Mouse (Mus musculus): ENCODE measurements around the gene Foxk1. TPM values are rescaled to one million over a fixed set of nuclear protein-coding genes. Genes with fewer than 3 reads are reported as not detected.

Foxk1 gene
- 10 to 100 TPM; 40.6 to 43.4 TPM for total RNA-seq (2021)
- long read RNA-seq, experiment 1, full-length matches to known transcripts: 2 of 13 reads
- long read RNA-seq, experiment 1, partial matches to known transcripts: 1 of 13 reads
- long read RNA-seq, experiment 1, other reads (novel, unspliced or antisense): 10 of 13 reads
- long read RNA-seq, experiment 2, full-length matches to known transcripts: 3 of 11 reads
- long read RNA-seq, experiment 2, partial matches to known transcripts: 1 of 11 reads
- long read RNA-seq, experiment 2, other reads (novel, unspliced or antisense): 7 of 11 reads

DNA sequence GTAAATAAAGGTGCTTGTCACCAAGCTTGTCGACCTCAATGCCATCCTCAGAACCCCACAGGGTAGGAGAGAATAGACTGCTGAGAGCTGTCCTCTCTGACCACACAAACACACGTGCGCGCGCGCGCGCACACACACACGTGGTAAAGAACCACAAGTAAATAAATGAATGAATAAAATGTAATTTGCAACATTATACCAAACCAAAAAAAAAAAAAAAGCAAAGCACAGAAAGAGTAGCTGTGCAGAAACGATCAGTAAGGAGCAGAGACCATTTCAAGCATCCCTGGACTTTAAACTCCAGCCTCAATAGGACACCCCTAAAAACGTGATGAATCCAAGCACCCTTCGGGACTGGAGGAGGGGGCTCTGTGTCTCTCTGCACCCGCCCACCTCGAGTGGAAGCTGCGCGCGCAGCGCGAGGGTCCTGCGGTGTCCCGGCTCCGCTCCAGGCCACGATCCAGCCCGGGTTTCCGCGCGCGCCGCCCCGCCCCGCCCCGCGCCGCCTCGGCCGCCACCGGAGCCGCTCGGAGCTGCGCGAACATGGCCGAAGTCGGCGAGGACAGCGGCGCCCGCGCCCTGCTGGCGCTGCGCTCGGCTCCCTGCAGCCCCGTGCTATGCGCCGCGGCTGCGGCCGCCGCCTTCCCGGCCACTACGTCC lies at the start of gene Foxk1:
TSS of gene Foxk1 (plus strand) at position 517 of the 660 bp plus-strand sequence.
- peak; percentile 94 to 98 for DNase-seq (ENCODE audit: low spot score in 2 of 2)
- intact Hi-C loops (cut with DNase I): loop anchor here (1.0 kb wide), 1 partner anchor 34 kb away; no protein-coding TSS in a partner anchor

DNA sequence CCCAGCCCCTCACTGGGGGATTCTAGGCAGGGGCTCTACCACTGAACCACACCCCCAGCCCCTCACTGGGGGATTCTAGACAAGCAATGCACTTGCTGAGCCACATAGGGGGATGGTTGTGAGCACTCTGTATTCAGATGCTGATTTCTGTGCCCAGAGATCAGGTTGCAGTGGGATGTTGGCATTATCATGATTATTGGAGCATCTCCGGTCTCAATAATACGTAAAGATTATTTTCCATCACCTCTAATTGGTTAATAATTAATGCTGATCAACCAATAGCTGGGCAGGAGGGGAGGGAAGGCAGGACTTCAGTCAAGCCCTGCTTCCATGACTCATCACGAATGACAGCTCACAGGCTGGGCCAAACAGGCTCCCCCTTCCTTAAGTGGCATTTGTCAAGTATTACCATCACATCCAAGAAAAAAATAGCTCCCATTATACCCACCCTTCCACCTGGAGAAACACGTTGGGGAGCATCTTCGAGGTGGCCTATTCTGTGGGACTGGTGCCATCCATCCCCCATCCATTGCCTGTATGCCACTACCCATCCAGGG lies 48.9 kb upstream of the Foxk1 start:
- intact Hi-C loops (cut with DNase I): no loop called here
- no peak for DNase-seq (ENCODE audit: low spot score in 2 of 2)

DNA sequence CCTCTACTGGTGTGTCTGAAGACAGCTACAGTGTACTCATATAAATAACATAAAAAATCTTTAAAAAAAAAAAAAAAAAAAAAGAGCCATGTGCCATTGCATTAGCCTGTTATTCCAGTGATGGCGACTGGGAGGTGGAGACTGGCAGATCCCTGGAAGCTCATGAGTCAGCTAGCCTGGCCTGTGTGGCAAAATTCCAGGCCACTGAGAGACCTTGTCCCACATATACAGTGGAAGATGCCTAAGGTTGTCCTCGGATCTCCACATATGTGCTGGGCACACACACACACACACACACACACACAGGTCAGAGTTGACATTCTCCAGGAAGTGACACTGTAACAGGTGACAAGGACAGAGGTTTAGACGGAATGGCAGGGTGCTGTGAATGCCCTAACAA lies 46.2 kb upstream of the Foxk1 start:
- DNase-seq (ENCODE audit: low spot score in 2 of 2): no peak
- intact Hi-C loops (cut with DNase I): no loop called here

DNA sequence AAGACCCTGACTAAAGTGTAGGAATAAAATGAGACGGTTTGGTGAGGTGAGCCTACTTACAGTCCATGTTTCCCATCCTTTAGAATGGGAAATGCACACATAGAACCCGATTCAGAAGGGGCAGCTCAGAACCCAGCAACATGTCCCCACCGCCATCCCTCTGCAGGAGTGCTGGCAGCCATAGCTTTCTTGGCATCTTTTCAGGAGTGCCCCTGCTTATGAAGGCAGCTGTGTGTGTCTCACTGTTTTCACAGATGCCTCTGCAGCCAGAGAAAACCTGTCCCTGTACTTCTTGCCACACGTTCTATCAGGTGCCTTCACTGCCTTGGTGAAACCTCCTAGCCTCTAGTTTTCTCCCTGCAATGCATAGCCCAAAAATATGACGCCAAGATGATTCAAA lies 40.1 kb upstream of the Foxk1 start:
- DNase-seq (ENCODE audit: low spot score in 2 of 2): no peak
- intact Hi-C loops (cut with DNase I): no loop called here

DNA sequence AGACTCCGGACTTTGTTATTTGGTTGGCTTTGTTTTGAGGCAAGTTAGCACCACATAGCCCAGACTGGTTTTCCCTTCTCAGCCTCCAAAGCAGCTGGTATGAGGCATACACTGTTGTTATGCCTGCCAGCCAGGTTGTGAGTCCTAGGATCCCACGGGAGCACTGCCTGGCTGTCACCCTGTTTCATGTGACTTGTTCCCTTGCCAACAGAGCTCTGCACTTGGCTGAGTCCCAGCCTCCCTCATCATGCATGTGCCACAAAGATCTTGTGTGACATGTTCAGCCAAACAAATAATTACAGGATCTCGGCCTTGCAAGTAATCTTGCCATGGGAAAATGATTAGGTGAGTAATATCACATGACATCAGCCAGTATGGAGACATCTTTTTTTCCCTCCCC lies 38.4 kb upstream of the Foxk1 start:
- peak in 1 of 2 experiments; percentile 53 for DNase-seq (ENCODE audit: low spot score in 2 of 2)
- intact Hi-C loops (cut with DNase I): no loop called here

DNA sequence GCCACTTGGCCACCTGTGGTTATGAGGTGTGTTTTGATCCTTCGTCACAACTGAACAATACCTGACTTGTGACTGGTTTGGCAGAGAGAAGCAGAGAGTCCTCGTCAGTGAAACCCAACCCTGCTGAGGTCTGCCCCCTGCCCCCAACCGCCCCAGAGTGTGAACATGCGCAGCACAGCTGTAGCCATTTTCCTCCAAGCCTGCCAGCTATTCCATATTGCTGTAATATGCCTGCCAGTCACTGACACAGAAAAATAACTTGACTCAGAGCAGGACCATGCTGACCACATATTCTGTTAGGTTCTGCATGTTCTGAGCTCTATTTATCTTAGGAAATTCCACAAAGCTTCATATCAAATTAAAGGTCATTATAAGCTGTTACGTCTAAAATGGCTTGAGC lies 37.2 kb upstream of the Foxk1 start:
- intact Hi-C loops (cut with DNase I): no loop called here
- DNase-seq (ENCODE audit: low spot score in 2 of 2): no peak

DNA sequence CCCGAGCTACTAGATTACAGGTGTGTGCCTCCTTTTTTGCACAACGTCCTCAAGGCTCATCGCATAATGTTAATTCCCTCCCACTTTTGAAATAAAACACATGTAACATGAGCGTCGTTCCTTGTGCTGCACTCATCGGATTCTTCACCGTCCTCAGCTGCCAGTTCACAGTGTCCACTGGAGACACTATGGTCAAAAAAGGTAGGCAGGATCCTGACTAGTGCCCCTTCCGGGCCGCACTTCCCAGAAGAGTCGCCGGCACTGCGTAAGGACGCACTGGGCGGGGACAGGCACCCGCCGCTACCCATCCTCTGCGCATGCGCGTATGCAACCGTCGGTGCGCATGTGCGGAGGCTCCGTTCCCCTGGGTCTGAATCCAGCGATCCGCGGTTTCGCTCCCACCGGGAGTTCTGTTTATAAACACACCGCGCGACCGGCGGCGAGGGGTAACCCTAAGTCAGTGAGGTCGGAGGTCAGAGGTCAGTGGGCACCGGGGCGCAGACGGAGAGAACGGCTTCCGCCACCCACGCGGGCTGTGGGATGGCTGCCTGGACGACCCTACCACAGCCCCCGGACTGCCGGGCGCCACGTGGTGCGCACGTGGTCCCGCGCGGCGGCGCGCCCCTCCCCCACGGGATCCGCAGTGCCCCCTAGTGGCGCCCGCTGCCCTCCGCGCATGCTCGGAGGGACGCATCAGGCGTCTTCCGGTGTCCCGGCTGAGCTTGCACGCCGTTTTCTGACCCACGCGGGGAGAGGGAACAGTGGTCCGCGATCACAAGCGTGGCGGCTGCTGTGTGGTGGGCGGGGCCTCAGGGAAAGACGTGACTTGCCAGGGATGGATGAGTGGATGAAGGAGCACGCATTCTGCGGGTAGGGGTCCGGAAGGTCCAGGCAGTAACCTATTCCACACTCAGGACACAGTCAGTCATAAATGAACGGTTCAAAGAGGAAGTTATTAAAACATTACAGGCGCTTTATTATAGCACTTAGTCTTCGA lies 33.9 kb upstream of the Foxk1 start:
- peak; percentile 98 to 100 for DNase-seq (ENCODE audit: low spot score in 2 of 2)
- intact Hi-C loops (cut with DNase I): loop anchor here (1.0 to 5.0 kb wide), 2 partner anchors 34 to 80 kb away; partner anchors contain the start of gene Foxk1

DNA sequence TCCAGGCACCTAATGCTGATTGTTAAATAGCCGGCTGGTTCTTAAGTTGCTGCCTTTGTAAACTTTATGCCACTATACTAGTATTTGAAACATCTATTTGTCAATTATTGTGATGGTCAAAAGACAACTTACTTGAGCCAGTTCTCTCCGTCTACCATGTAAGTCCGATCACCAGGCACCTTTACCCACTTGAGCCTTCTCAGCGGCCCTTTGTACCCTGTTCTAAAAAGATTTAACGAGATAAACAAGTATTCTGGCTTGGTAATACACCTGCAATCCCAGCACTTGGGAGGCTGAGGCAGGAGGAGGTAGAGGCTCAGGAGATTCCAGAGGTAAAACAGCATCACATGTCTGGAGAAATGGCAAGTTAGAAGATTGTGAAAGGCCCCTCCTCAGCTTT lies 33.2 kb upstream of the Foxk1 start:
- intact Hi-C loops (cut with DNase I): loop anchor here (5.0 kb wide), 1 partner anchor 79 kb away; no protein-coding TSS in a partner anchor

DNA sequence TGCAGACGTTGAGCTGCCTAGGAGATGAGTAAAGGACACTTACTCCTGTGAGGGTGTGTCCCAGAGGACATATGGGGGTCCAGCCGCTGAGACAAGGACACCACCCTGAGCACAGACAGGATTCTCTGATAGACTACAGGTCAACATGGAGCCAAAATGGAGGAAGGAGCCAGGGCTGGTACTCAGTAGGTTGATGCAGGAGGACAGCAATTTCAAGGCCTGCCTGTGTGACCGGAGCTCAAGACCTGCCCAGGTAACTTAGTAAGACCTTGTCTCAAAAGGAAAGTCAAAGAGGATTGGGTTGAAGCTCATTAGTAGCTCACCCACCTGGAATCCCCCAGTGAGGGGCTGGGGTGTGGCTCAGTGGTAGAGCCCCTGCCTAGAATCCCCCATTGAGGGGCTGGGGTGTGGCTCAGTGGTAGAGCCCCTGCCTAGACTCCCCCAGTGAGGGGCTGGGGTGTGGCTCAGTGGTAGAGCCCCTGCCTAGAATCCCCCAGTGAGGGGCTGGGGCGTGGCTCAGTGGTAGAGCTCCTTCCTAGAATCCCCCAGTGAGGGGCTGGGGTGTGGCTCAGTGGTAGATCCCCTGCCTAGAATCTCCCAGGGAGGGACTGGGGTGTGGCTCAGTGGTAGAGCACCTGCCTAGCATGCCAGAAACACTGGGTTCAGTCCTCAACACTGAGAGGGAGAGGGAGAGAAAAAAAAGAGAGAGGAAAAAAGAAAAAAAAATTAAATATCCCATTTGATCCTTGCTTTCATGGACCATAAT lies 30.7 kb upstream of the Foxk1 start:
- intact Hi-C loops (cut with DNase I): no loop called here

More for the DNA sequence above, 33.2 kb upstream of the Foxk1 start:
- no peak for DNase-seq (ENCODE audit: low spot score in 2 of 2)

DNA sequence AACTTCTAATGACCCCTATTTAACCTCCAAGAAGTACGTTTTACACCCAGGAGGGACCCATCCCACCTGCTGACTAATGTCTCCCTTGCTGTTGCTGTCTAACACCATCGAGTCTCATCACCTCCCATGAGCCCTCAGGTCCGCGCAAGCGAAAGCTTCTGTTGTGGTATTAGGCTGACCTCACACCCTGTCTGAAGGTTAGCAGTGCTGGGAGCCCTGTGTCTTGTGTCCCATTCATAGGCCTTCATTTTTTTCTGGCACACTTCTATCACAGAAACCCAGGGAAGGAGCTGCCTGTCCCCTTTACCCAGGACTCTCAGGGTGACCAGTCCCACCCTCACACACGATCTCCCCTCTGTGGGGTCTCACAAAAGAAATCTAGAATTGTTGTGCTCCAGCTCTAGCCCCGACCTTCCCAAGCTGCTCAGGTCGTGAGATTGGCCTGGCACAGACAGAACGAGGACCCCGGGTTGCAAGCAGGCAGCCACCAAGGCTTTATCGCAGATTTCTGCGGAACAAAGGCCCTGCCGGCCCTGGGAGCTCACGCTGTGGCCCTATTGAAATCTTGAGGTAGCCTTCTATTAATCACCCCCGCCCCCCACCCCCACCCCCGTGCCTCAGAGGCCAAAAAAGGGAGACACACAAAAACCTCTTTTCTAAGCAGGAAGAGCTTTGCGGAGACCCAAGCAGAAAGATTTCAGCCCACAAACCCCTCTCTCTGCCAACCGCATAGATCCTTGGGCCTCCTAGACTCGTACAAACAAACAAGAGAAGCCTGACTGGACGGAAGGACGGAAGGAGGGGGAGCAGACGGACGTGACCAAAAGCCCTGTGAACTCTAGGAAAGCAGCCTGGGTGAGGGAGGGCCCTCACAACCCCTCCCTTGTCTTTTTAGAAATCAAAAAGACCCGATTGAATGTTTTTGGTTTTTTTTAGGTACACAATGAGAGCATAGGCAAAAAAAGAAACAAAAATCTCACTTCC lies 29.8 kb upstream of the Foxk1 start:
- DNase-seq (ENCODE audit: low spot score in 2 of 2): no peak
- intact Hi-C loops (cut with DNase I): no loop called here

More for the DNA sequence above, 30.7 kb upstream of the Foxk1 start:
- DNase-seq (ENCODE audit: low spot score in 2 of 2): no peak

DNA sequence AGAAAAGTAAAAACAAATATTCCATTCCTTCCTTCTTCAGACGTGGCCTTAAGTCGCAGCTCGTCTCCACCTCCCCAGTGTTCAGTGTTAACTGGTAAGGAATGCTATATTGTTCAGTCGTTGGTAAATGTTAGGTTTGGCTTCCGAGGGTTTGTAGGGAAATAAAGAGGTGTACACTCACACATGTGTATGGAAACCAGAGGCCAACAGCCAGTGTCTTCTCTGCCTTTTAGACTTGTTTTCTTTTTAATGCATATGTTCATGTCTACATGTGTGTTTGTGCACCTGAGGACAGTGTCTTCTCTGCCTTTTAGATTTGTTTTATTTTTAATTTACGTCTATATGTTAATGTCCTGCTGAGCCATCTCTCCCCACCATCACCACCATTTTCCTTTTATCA lies 29.1 kb upstream of the Foxk1 start:
- intact Hi-C loops (cut with DNase I): no loop called here

DNA sequence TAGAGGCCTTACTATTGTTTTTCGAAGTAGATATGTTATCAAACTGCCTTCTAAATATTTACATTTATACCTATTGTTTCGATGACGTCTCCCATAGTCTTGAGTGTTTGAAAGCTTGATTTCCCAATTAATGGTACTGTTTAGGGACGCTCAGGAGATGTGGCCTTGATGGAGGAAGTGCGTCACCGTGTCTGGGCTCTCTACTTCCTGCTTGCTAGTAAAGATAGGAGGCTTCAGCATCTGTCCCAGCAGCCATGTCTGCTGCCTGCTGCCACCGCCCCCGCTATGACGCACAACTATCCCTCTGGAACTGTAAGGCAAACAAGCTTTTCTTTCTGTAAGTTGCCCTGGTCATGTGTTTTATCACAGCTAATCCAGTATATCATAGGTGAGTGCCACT lies 27.0 kb upstream of the Foxk1 start:
- intact Hi-C loops (cut with DNase I): no loop called here

More for the DNA sequence above, 29.1 kb upstream of the Foxk1 start:
- DNase-seq (ENCODE audit: low spot score in 2 of 2): no peak

DNA sequence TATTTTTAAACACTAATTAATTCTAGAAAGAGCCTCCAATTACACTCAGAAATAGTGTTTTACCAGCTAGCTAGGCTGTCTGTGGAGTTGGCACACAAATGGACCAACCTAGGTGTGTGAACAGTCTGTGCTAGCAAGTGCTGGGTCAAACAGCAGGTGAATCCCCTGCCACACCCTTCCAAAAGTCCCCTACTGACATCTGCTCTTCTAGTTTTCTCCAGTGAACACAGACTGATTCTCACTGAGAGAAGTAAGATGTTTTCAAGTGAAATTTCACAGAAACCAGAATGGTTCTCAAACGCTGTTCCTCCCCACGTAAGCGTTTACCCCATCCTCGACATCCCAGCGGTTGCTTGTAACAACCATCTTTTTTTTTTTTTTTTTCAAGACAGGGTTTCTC lies 25.7 kb upstream of the Foxk1 start:
- no peak for DNase-seq (ENCODE audit: low spot score in 2 of 2)
- intact Hi-C loops (cut with DNase I): no loop called here

More for the DNA sequence above, 27.0 kb upstream of the Foxk1 start:
- no peak for DNase-seq (ENCODE audit: low spot score in 2 of 2)

DNA sequence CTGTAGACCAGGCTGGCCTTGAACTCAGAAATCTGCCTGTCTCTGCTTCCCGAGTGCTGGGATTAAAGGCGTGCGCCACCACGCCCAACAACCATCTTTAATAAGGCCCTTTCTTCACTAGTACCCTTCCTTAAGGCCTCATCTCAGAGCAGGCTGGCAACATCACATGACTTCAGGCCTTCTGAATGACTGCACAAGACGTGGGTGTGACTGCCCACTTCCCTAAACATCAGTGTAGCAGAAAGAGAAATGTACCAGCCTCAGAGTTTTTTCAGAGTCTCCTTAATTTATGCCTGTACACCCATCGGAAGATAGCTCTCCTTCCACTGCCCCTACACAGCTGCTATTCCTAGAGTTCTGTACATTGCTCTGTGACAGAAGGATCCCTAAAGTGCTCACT lies 25.2 kb upstream of the Foxk1 start:
- DNase-seq (ENCODE audit: low spot score in 2 of 2): peak; percentile 29 to 47
- intact Hi-C loops (cut with DNase I): no loop called here

DNA sequence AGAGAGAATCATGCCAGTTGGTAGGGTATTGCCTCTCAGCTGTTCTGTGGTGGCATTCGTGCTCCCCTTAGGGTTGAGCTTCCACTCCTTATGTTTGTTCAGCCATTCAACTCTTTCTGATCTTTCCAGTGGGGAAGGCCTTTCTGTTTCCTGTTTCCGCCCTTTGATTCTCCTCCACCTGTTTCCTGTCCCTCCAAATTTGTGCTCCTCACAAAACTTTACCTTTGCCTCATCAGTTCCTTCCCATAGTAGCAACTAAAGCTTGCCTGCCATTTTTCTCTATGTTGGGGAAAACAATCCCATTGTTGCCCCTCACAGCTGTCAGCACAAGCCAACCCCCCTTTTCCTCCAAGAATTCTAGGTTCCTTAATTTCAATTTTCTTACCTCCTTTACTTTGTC lies 23.2 kb upstream of the Foxk1 start:
- DNase-seq (ENCODE audit: low spot score in 2 of 2): no peak
- intact Hi-C loops (cut with DNase I): no loop called here

DNA sequence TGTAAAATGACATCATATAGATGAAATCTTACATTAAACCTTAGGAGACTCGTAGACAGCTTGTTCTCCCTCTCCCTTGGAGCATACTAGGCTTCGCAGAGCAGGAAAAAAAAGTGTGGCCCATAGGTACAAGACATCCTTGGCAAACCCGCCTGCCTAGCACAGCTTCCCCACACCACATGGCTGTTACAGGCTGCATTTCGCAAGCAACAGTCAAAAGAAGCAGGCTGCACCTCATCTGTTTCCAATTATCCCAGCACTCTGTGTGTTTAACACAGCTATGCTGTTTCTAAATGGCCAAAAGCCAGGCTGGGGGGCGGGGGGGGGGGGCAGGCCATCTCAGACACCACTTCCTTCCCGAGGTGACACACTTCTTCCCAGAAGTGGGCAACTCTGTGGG lies 20.8 kb upstream of the Foxk1 start:
- intact Hi-C loops (cut with DNase I): no loop called here
- peak; percentile 27 to 78 for DNase-seq (ENCODE audit: low spot score in 2 of 2)

DNA sequence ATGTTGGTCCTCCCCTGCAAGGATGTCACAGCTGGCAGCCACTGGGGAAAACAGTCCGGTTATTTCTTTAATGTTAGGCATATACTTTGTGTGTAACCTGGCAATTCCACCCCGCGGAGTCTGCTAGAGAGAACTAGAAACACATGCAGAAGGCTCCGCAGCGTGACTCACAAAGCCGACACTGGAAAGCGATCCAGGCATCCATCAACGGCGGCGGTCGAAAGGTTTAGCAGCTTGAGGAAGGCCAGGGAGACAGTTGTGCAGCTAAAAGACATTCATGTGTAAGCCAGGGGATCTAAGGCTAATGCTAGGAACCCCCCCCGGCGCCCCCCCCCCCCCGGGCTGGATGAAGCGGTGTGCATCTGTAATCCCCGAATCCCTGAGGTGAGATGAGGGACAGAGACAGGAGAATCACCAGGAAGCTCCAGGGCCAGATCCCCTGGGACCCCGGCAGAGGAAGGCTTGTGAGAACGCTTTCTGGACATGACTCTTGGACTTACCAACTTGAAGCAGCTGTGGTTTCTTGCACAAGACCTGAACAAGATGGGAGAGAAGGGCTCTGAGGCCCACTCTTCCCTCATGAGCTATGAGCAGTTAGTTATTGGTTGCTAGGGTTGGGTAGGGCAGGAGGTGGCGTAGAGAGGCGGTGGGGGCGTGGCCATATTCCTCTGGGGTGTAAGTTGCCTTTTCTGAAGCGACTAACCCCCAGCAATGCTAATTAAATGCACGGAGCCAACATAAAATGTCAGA lies 16.2 kb upstream of the Foxk1 start:
- DNase-seq (ENCODE audit: low spot score in 2 of 2): peak in 1 of 2 experiments; percentile 56
- intact Hi-C loops (cut with DNase I): no loop called here

Measured in left cerebral cortex, postnatal 14 days (tissue).